Mouse (Mus musculus) embryonic facial prominence, embryonic 14.5 days (tissue): ENCODE measurements around the gene Prpf8. TPM values are rescaled to one million over a fixed set of nuclear protein-coding genes. Genes with fewer than 3 reads are reported as not detected.
A peak's percentile ranks its signal among the peaks of the same experiment; 100 is the strongest.

ENCODE experiments used
- microRNA counts: library from miRNA; unstranded; fragments of <30 nt; microRNA quantifications from one replicate; lab custom pipeline; 2017
- microRNA-seq: library from miRNA; unstranded; fragments of <30 nt; microRNA quantifications from one replicate; pipeline ENCODE4, GENCODE M21; 2016; ENCODE audit warnings: borderline number of aligned reads
- polyA plus RNA-seq: library from polyadenylated mRNA; unstranded; fragments of >200 nt; fragmentation: Nextera tagmentation; extraction: Ambion mirVana; gene quantifications from 2 replicates; pipeline ENCODE4 v1.2.1, GENCODE M21; 2014

The Prpf8 gene
- polyA plus RNA-seq, 1 experiment from 2014 or later: 76.6 TPM

MicroRNA genes within 50 kb of the gene (microRNA counts, 519-probe panel; counts per million panel counts)
- 3,898 counts per million, percentile 91 among the panel's probes with 10 or more counts for microRNA mmu-miR-22 (lab: Ali Mortazavi, UCI)

Small RNA genes within 50 kb of the gene (microRNA-seq; reads per million reads assigned to microRNA genes)
- gene Mir22 (11,767 reads per million, percentile 95 among the genes with 10 or more reads in this experiment), gene Mir3971 (not detected)

Other genes starting within 250 kb of the Prpf8 start
- gene Rpa1, start 138.5 kb upstream of the Prpf8 start, polyA plus RNA-seq: 85.0 and 85.8 TPM in 2 replicates
- gene Smyd4, start 138.4 kb upstream of the Prpf8 start, polyA plus RNA-seq: 7.8 and 10.2 TPM in 2 replicates
- 354 and 373 TPM in 2 replicates for gene Serpinf1, start 64.1 kb upstream of the Prpf8 start, polyA plus RNA-seq
- gene Serpinf2, start 47.2 kb upstream of the Prpf8 start, polyA plus RNA-seq: not detected in 2 replicates
- 5.7 and 7.0 TPM in 2 replicates for gene Wdr81, start 32.1 kb upstream of the Prpf8 start, polyA plus RNA-seq
- 19.1 and 22.7 TPM in 2 replicates for gene Tlcd2, start 25.1 kb upstream of the Prpf8 start, polyA plus RNA-seq
- gene Rilp, start 23.3 kb downstream of the Prpf8 start, polyA plus RNA-seq: 0.59 and 0.70 TPM in 2 replicates
- gene Scarf1, start 26.7 kb downstream of the Prpf8 start, polyA plus RNA-seq: 6.9 and 7.2 TPM in 2 replicates
- 4.3 and 5.3 TPM in 2 replicates for gene Slc43a2, start 44.9 kb downstream of the Prpf8 start, polyA plus RNA-seq
- gene Pitpna, start 101.3 kb downstream of the Prpf8 start, polyA plus RNA-seq: 81.7 and 86.3 TPM in 2 replicates
- 23.7 and 29.2 TPM in 2 replicates for gene Inpp5k, start 144.2 kb downstream of the Prpf8 start, polyA plus RNA-seq
- gene Myo1c, start 163.7 kb downstream of the Prpf8 start, polyA plus RNA-seq: 45.5 and 49.7 TPM in 2 replicates
- gene Crk, start 192.4 kb downstream of the Prpf8 start, polyA plus RNA-seq: 106 TPM in 2 replicates
- 788 and 838 TPM in 2 replicates for gene Ywhae, start 246.1 kb downstream of the Prpf8 start, polyA plus RNA-seq